ENCODE assay signal across 20 mouse cellular contexts in genomic region chr9:41134907-41135306, GRCm38 (mm10). TPM values are rescaled to one million over a fixed set of nuclear protein-coding genes. Genes with fewer than 3 reads are reported as not detected.
DNase-seq lines count a peak whose midpoint lies in the region; ATAC-seq and TF ChIP-seq lines count a peak whose summit lies in the region.
"Had no signal": no experiment of that assay in that cellular context is flagged by ENCODE, and none has a peak within 500 bp of the region (broad histone marks: within the 10 kb centered on the region; RNA-seq: fewer than 3 reads in every experiment).

No protein-coding gene starts in this region.

- no peak for ATAC-seq in G1E (ENCODE audit: extremely low read depth, insufficient number of reproducible peaks, low FRiP score, poor library complexity, severe bottlenecking)
- ATAC-seq in liver, embryonic 16.5 days (ENCODE audit: low read depth) = no peak
- ATAC-seq: activated CD4-positive, CD25-positive, alpha-beta regulatory T cell, adult 4 months; forebrain, embryonic 15.5 days had no signal

- WGBS in limb, embryonic 10.5 days = 73% methylated on average over 4 of the region's 4 CpGs
- 31% methylated on average over 4 of the region's 4 CpGs for WGBS in liver, embryonic 16.5 days (ENCODE audit: insufficient replicate concordance)

- peaks cover 23% of the 10 kb centered on the region for H3K36me3 ChIP-seq in G1E (replicated peaks)
- no peaks in the 10 kb centered on the region for H3K36me3 ChIP-seq in limb, embryonic 10.5 days
- no peaks in the 10 kb centered on the region for H3K36me3 ChIP-seq in liver, embryonic 16.5 days (ENCODE audit: control insufficient read depth, insufficient read depth)
- H3K36me3 ChIP-seq: forebrain, embryonic 15.5 days; midbrain, embryonic 12.5 days; neural tube, embryonic 12.5 days had no signal

- H3K4me2 ChIP-seq in liver, embryonic 16.5 days (ENCODE audit: low read depth, low read length) = no peak overlapping the region
- H3K4me2 ChIP-seq: forebrain, embryonic 15.5 days; midbrain, embryonic 12.5 days; neural tube, embryonic 12.5 days had no signal

- DNase-seq in G1E (ENCODE audit: low spot score) = peak; percentile 26
- no peak for DNase-seq in limb, embryonic 10.5 days (ENCODE audit: low spot score)
- DNase-seq in cerebellum, adult 11 months = no peak
- no peak for DNase-seq in gastrocnemius, postnatal 14 days
- no peak for DNase-seq in MN1 (ENCODE audit: low spot score)
- no peak for DNase-seq in c-Kit-positive CD71-positive TER-119-positive erythroid progenitor cells, embryonic 14.5 days (ENCODE audit: low spot score)
- DNase-seq: adrenal gland, postnatal 10 days; cerebellum, adult 8-10 months; gastrocnemius, postnatal 25 days; kidney, adult 8-10 months; kidney, postnatal 14 days; lung, postnatal 14 days; thymus, postnatal 36 days had no signal

- H3K27me3 ChIP-seq in G1E (ENCODE audit: insufficient read depth, low read length) = no peaks in the 10 kb centered on the region
- H3K27me3 ChIP-seq in limb, embryonic 10.5 days (ENCODE audit: low read depth, poor library complexity, severe bottlenecking) = no peaks in the 10 kb centered on the region
- no peaks in the 10 kb centered on the region for H3K27me3 ChIP-seq in liver, embryonic 16.5 days (ENCODE audit: control insufficient read depth, insufficient read depth, low read depth, low read length)
- H3K27me3 ChIP-seq: forebrain, embryonic 15.5 days; midbrain, embryonic 12.5 days; neural tube, embryonic 12.5 days had no signal

- no peak for TF ChIP-seq POLR2A in bone marrow macrophage, adult 2 months (IDR thresholded peaks at IDR 0.05; ENCODE audit: borderline replicate concordance, low read depth, low read length)

- H3K27ac ChIP-seq in bone marrow macrophage, adult 2 months (ENCODE audit: insufficient read depth, low read depth, low read length) = peak overlapping the region; percentile 79
- H3K27ac ChIP-seq in limb, embryonic 10.5 days = peak overlapping the region; percentile 2
- H3K27ac ChIP-seq in liver, embryonic 16.5 days (ENCODE audit: low read length) = peak overlapping the region; percentile 31
- H3K27ac ChIP-seq: forebrain, embryonic 15.5 days; liver, embryonic 14.5 days; midbrain, embryonic 12.5 days; neural tube, embryonic 12.5 days had no signal

- no peaks in the 10 kb centered on the region for H3K9me3 ChIP-seq in G1E (replicated peaks)
- H3K9me3 ChIP-seq in limb, embryonic 10.5 days (replicated peaks) = no peaks in the 10 kb centered on the region
- H3K9me3 ChIP-seq in liver, embryonic 16.5 days (replicated peaks; ENCODE audit: control insufficient read depth, low read length) = no peaks in the 10 kb centered on the region
- H3K9me3 ChIP-seq: forebrain, embryonic 15.5 days; midbrain, embryonic 12.5 days; neural tube, embryonic 12.5 days had no signal

- intact Hi-C loops in gastrocnemius, postnatal 14 days (cut with DNase I; ENCODE audit: low total_unique reads) = no loop called here

- no peak for TF ChIP-seq CTCF in G1E (IDR thresholded peaks at IDR 0.05; ENCODE audit: low read depth, low read length)
- no peak for TF ChIP-seq CTCF in bone marrow macrophage, adult 2 months (IDR thresholded peaks at IDR 0.05; ENCODE audit: low read depth, low read length)

- H3K9ac ChIP-seq in liver, embryonic 16.5 days (ENCODE audit: low read depth, low read length) = no peak overlapping the region
- H3K9ac ChIP-seq: forebrain, embryonic 15.5 days; liver, embryonic 14.5 days; midbrain, embryonic 12.5 days; neural tube, embryonic 12.5 days had no signal

- H3K4me3 ChIP-seq in G1E (ENCODE audit: low read depth, low read length) = no peak overlapping the region
- H3K4me3 ChIP-seq in bone marrow macrophage, adult 2 months (ENCODE audit: insufficient read depth, low read length) = no peak overlapping the region
- no peak overlapping the region for H3K4me3 ChIP-seq in limb, embryonic 10.5 days
- no peak overlapping the region for H3K4me3 ChIP-seq in liver, embryonic 16.5 days (ENCODE audit: low read depth, low read length)
- H3K4me3 ChIP-seq: forebrain, embryonic 15.5 days; midbrain, embryonic 12.5 days; neural tube, embryonic 12.5 days had no signal

- peaks cover 75% of the 10 kb centered on the region for H3K4me1 ChIP-seq in G1E (ENCODE audit: insufficient read depth, low read depth, low read length)
- peaks cover 77% of the 10 kb centered on the region for H3K4me1 ChIP-seq in bone marrow macrophage, adult 2 months (ENCODE audit: control insufficient read depth, insufficient read depth, low read length)
- H3K4me1 ChIP-seq in limb, embryonic 10.5 days = peaks cover 24% of the 10 kb centered on the region
- H3K4me1 ChIP-seq in liver, embryonic 16.5 days (ENCODE audit: control insufficient read depth, low read depth, low read length) = peaks cover 14% of the 10 kb centered on the region
- H3K4me1 ChIP-seq: neural tube, embryonic 12.5 days had no signal

RNA-seq across cellular contexts. Expression of gene Ubash3b, which starts 26.6 kb away (rescaled TPM):
- total RNA-seq in G1E (2014; fragmentation: Nextera tagmentation) (30.9 and 33.0 TPM in 2 replicates), G1E (2017) (20.9 TPM in 2 replicates)
- 14.2 and 16.4 TPM in 2 replicates for polyA plus RNA-seq in G1E (2012)
- polyA plus RNA-seq in bone marrow macrophage, adult 2 months (2012; ENCODE audit: insufficient read depth, insufficient read length, missing spikeins) = 17.9 and 19.7 TPM in 2 replicates
- polyA plus RNA-seq in limb, embryonic 10.5 days (2016; fragmentation: Nextera tagmentation; extraction: Ambion mirVana) = 6.9 and 7.8 TPM in 2 replicates
- 4.6 and 4.7 TPM in 2 replicates for polyA plus RNA-seq in liver, embryonic 16.5 days (2015; fragmentation: Nextera tagmentation; extraction: Ambion mirVana)
- total RNA-seq in gastrocnemius, postnatal 14 days (2021) = 1 to 10 TPM; 1.0 to 1.2 TPM

Comparison
In these comparisons a context has a peak if more than half of its experiments do, and no peak if none do; other contexts are left out.
1. H3K27ac ChIP-seq: peak in every context shown above with its lines; median percentile 79 in bone marrow macrophage, adult 2 months; 31 in liver, embryonic 16.5 days; 2 in limb, embryonic 10.5 days.